Mouse (Mus musculus) urinary bladder, adult 2 months (tissue): Measurements from ENCODE around the gene Gm20431. TPM values are rescaled to one million over a fixed set of nuclear protein-coding genes. Genes with fewer than 3 reads are reported as not detected.
A peak's percentile ranks its signal among the peaks of the same experiment; 100 is the strongest.

Experiments used
- DNase-seq: peaks from one replicate; pipeline ENCODE4 v3.0.0; 2022; ENCODE audit warnings: low spot score
- polyA plus RNA-seq: library from polyadenylated mRNA; depleted of rRNA; stranded (reverse); fragments of >200 nt; gene quantifications from 2 replicates; pipeline ENCODE4 v1.2.3, GENCODE M21; 2012

The Gm20431 gene
- polyA plus RNA-seq, 1 experiment: not detected

DNA sequence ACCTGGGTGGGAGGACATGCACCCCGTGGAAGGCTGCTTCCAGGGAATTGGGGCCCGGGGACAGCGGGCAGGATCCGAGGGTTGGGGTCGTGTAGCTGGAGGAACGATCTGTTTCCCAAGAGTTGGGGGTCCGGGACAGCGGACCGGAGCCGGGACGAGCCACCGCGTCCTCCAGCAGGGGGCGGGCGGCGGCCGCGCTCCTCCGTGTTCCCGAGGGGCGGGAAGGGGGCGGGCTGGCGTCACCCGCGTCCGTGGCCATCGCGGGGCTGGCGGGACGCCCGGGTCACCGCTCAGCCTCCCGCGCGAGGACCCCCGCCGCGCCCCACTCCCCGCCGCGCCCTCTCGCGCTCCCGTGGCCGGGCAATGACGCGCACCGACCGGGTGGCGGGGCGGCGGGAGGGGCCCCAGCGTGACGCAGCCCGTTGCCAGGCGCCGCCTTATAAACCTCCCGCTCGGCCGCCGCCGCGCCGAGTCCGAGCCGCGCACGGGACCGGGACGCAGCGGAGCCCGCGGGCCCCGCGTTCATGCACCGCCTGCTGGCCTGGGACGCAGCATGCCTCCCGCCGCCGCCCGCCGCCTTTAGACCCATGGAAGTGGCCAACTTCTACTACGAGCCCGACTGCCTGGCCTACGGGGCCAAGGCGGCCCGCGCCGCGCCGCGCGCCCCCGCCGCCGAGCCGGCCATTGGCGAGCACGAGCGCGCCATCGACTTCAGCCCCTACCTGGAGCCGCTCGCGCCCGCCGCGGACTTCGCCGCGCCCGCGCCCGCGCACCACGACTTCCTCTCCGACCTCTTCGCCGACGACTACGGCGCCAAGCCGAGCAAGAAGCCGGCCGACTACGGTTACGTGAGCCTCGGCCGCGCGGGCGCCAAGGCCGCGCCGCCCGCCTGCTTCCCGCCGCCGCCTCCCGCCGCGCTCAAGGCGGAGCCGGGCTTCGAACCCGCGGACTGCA lies 27.5 kb upstream of the Gm20431 start, which contains the start of gene Cebpb:
Gene Cebpb, plus strand, starts transcription at position 418 of the 954 bp plus-strand sequence.
- DNase-seq: peak; percentile 98

- no peak for DNase-seq
Measured at GRCm38 (mm10) chr2:167688126-167688497, 26.8 kb upstream of the Gm20431 start.

DNA sequence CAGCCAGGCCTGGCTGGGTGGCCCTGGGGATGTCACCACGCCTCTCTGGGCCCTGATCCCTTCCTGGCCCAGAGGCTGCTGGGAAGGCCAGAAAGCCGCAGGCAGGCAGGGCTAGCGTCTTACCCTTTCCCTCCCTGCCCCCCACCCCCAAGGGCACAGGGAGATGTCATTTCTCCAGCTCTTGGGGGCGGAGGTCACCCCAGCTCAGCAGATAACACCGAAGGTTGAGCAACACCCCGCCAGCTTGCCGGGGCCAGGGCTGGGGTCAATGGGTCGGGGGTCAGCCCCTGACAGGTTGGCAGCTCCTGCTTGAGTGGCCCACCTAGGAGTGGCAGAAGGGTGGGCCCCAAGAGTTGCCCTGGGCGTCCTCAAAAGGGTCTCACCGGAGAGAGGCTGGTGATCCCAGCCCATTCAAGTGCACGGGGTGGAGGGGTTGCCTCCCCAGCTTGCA lies 26.4 kb upstream of the Gm20431 start:
- no peak for DNase-seq

DNA sequence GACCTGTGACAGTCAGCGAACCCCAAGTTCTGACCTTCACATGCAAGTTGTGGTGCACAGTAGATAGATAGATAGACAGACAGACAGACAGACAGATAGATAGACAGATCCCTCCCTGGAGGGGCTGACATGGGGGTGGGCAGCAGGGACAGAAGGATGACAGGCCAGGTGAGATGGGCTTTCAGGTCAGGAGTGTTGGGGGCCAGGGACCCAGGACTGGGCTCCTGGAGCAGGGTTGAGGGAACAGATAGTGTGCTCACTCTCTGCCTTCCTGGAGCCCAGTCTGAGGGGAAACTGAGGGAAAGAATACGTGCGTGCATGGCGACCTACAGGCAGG lies 25.9 kb upstream of the Gm20431 start:
- DNase-seq: no peak

DNA sequence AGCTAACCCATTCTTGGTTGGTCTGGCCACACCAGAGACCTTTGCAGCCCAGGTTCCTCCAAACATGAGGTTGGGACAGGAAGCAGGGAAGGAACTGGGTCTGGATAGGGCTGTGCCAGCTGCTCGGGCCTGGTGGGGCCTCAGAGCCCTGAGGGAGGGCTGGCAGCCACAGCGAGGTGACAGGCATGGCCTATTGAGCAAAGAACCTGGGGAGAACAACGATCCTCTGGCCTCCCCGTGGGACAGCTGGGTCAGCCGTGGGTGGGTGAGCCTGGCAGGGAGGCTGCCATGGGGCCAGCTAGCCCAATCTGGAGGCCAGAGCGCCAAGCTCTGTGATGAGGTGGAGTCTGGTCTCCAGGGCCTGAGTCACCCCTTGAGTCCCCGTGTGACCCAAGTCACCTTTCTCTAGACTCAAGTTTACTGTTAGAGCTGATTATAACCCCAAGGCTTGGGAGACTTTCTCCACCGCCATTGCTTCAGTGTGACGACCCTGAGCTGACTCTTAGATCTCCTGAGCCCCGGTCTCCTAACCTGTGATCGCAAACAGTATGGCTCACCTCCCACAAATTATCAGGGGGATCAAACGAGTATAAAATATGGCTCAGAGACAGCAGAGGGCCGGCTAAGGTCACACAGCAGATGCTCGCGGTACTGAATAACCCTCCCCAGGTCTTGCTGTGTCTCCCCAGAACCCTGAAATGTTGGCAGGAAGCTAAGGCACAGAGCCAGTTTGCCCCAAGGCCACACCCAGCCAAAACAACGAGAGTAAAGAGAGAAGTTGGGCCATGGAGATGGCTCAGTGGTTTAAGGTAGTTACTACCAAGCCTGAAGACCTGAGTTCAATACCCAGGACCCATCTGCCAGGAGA lies 25.3 kb upstream of the Gm20431 start:
- no peak for DNase-seq

DNA sequence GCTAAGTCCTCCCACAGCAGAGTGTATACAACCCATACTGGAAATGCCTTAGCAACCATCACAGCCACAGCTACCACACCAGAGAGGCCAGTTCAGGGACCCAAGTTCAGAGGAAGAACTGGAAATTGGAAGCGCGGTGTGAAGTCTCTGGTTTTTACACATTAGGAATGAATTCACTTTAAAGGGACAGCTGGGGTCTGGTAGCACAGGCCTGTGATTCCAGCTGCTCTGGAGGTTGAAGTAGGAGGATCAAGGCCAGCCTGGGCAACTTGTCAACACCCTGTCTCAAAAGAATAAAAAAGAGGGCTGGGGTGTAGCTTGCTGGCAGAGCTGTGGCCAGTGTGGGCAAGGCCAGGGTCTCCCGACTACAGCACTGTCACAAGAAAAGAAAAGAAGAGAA lies 24.6 kb upstream of the Gm20431 start:
- no peak for DNase-seq

- peak; percentile 98 for DNase-seq
Measured at GRCm38 (mm10) chr2:167685137-167685536, 23.8 kb upstream of the Gm20431 start.

GRCm38 (mm10) chr2:167683721-167684120 lies 22.4 kb upstream of the Gm20431 start:
- DNase-seq: no peak

- no peak for DNase-seq
Measured at GRCm38 (mm10) chr2:167680657-167681056, 19.4 kb upstream of the Gm20431 start.

DNA sequence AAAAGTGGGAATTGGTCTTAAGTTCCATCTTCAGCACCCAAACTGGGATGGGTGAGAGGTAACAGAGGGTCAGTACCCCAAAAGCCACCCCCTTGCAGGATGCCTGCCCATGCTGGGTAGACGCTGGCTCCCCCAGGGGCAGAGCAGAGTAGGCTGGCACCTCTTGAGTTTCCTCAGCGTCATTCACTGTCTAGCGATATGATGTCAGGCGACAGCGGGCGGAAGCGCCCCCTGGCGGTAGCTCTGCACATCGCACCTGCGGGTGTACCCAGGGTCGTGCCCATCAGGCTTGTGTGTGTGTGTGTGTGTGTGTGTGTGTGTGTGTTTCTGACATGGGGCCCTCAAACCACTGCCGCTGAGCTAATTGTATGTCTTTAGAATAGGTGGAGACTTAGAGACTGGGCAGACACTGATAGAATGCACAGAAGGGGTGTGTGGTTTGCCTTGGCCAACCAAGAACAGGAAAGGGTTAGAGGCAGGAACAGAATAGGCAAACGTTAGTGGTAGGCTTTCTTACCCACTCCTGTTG lies 18.7 kb upstream of the Gm20431 start:
- DNase-seq: peak; percentile 72

DNA sequence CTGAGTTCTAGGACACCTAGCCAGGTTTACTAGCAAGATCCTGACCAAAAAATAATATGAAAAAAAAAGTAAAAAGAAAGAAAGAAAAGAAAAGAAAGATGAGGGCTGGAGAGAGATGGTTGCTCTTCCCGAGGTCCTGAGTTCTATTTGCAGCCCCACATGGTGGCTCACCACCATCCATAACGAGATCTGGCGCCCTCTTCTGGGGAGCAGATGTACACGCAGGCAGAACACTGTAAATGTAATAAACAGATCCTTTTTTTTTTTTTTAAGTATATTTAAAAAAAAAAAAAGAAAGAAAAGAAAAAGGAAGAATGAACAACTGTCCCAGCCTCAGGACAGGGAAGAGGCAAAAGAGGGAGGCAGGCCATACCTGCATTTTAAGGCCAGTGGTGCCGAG lies 17.3 kb upstream of the Gm20431 start:
- no peak for DNase-seq

DNA sequence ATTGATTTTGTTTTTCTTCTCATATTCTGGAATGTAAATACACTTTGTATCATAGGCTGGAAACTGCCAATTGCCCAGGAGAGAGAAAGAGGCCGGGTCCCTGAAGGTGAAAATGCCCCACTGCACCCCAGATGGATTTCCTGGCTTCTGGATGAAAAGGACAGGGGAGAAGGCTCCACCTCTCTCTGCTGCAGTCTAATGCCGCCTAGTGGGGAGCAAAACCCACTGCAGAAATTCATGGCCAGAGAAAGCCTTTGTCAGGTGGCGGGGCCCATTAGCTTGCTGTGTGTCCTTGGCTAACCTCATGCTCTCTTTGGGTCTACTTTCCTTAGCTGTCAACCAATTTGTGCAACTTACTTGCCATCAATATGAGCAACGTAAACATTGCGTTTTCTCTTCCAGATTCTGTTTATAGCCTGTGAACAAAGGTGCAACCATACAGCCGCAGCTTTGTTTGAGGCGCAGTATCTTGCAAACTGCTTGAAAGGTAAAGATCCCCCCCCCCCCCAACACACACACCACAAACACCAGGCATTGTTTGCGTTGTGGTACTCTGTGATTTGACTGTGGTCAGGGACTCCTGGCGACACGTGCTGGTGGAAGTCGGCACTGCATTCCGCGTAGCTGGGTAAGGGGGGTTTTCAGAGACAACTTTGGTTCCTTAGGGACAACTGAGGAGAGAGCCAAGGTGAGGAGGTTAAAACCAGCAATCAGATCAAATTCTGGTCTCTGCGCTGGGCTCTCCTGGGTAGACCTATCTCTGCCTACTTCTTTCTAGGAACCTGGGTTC lies 14.0 kb upstream of the Gm20431 start:
- DNase-seq: no peak

DNA sequence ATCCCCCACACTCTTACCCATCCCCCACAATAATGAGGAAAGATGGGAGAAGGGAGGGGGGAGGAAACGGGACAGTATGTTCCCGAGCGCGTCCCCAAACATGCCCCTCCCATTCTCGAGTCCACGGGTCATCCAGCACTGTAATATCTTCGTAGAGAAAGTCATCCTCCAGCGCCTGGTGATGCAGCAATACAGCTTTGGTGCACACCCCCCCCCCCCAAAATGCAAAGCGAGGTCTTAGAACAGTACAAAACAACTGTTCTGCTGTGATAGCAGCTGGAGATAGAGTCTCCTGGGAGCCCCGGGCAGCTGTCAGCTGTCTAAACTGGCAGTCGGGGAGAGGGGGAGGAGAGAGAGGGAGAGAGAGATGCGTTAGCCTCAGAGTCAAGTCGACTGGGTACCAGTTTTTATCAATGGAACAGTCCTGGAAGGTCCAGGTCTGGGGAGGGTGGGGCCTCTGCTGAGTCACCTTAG lies 11.0 kb upstream of the Gm20431 start:
- no peak for DNase-seq

- no peak for DNase-seq
Measured at GRCm38 (mm10) chr2:167671101-167671633, 9.9 kb upstream of the Gm20431 start.

GRCm38 (mm10) chr2:167669398-167669797 lies 8.1 kb upstream of the Gm20431 start:
- no peak for DNase-seq

GRCm38 (mm10) chr2:167668426-167668825 lies 7.1 kb upstream of the Gm20431 start:
- DNase-seq: no peak

GRCm38 (mm10) chr2:167665972-167666713 lies 4.8 kb upstream of the Gm20431 start:
- DNase-seq: no peak

DNA sequence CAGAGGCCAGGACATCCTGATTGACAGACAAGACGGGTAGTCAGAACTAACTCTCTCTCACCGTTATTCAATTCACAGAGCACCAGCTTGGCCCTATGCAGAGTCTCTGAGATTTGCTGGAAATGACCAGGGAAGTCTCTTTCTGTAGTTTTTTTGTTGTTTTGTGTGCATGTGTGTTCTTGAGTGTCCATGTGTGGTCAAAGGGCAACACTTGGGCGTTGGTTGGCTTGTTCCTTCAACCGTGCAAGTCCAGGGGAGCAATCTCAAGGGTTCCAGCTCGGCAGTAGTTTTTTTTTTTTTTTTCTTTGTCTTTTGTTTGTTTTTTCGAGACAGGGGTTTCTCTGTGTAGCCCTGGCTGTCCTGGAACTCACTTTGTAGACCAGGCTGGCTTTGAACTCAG lies 1.4 kb upstream of the Gm20431 start:
- DNase-seq: no peak

DNA sequence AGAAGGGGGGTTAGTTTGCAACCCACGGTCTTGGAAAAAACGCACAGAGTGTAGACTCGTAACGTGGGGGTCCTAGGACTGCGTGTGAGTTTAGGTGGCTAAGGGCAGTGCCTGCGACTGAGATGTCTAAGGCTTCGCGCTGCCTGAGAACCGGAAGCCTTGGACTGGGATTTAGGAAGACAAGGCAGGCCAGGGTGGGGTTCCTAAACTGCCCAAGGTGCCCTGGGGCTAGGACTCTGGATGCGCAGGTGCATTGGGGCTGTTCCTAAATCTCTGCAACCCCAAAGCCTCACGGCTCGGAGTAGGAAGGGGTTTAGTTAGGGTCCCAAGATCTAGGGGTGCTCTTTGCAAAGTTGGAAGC lies 705 bp downstream of the Gm20431 start:
- DNase-seq: no peak

- peak; percentile 50 for DNase-seq
Measured at GRCm38 (mm10) chr2:167659847-167660610, 1.3 kb downstream of the Gm20431 start.
